Mouse (Mus musculus) liver, embryonic 13.5 days (tissue): ENCODE results near the gene Susd6. TPM values are rescaled to one million over a fixed set of nuclear protein-coding genes. Genes with fewer than 3 reads are reported as not detected.

ENCODE experiments used
- ATAC-seq: fragments of 200-750 bp; cut with Nextera tagmentation; 2 replicates; pipeline ENCODE4 v1.8.0; 2017; ENCODE audit warnings: low read depth, mild to moderate bottlenecking, moderate number of reproducible peaks, moderate library complexity
- DNase-seq: peaks from one replicate; pipeline ENCODE4 v3.0.0; 2022
- H3K27ac ChIP-seq: fragments of 300-500 bp; sonication (generic); 2 replicates; pipeline ENCODE4 v1.5.1; 2015; ENCODE audit warnings: moderate library complexity, mild to moderate bottlenecking, inconsistent platforms
- H3K27me3 ChIP-seq: fragments of 300-500 bp; sonication (generic); 2 replicates; pipeline ENCODE4 v1.6.1; 2015; ENCODE audit warnings: mild to moderate bottlenecking, inconsistent platforms
- H3K36me3 ChIP-seq: fragments of 300-500 bp; sonication (generic); 2 replicates; pipeline ENCODE4 v1.6.1; 2015; ENCODE audit warnings: mild to moderate bottlenecking, inconsistent platforms
- H3K4me1 ChIP-seq: fragments of 300-500 bp; sonication (generic); replicated peaks from 2 replicates; pipeline ENCODE4 v1.6.1; 2015; ENCODE audit warnings: inconsistent platforms
- H3K4me2 ChIP-seq: fragments of 300-500 bp; sonication (generic); 2 replicates; pipeline ENCODE4 v1.6.1; 2015; ENCODE audit warnings: inconsistent platforms, mild to moderate bottlenecking, moderate library complexity
- H3K4me3 ChIP-seq: fragments of 300-500 bp; sonication (generic); replicated peaks from 2 replicates; pipeline ENCODE4 v1.5.1; 2015; ENCODE audit warnings: mild to moderate bottlenecking, inconsistent platforms
- H3K9ac ChIP-seq: fragments of 300-500 bp; sonication (generic); 2 replicates; pipeline ENCODE4 v1.6.1; 2015; ENCODE audit warnings: mild to moderate bottlenecking, inconsistent platforms
- H3K9me3 ChIP-seq: fragments of 300-500 bp; sonication (generic); replicated peaks from 2 replicates; pipeline ENCODE4 v1.6.1; 2016; ENCODE audit warnings: inconsistent platforms
- WGBS: fragments of 180-500 bp; shearing (Covaris S2); methylation state at CpG from one replicate; pipeline ENCODE4 v1.1.7; 2015; ENCODE audit not compliant: insufficient replicate concordance; 5-methylcytosine and 5-hydroxymethylcytosine counted together
- polyA plus RNA-seq: library from polyadenylated mRNA; unstranded; fragments of >200 nt; fragmentation: Nextera tagmentation; extraction: Ambion mirVana; gene quantifications from 2 replicates; pipeline ENCODE4 v1.2.1, GENCODE M21; 2015

The Susd6 gene
- polyA plus RNA-seq, 1 experiment from 2014 or later, result 9.4 TPM

DNA sequence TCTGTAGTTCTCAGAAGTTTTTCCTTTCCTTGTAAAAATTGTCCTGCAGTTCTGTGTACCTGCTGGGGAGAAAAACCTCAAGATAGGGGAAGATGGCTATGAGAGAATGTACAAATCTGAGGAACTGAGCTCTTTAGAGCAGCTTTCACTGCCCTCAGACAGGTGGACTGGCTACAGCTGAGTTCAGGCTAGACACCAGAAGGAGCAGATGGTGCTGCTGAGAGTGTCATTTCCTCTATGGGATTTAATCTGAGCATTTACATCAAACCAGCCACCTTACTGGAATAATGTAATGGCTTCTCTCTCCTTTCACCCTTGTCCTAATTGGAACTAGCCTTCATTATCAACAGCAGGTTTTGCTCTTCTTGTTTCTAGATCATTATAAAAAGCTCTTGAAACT, 8.0 kb downstream of the Susd6 start:
- H3K4me3 ChIP-seq, result no peak overlapping the region
- no peak overlapping the region for H3K27ac ChIP-seq
- H3K9me3 ChIP-seq, result no peaks in the 10 kb centered on the region
- H3K9ac ChIP-seq, result no peak overlapping the region
- no peak overlapping the region for H3K4me2 ChIP-seq
- H3K36me3 ChIP-seq, result peaks cover 8% of the 10 kb centered on the region
- H3K27me3 ChIP-seq, result no peaks in the 10 kb centered on the region
- DNase-seq (no peak), ATAC-seq (no peak)
- peaks cover 63% of the 10 kb centered on the region for H3K4me1 ChIP-seq

DNA sequence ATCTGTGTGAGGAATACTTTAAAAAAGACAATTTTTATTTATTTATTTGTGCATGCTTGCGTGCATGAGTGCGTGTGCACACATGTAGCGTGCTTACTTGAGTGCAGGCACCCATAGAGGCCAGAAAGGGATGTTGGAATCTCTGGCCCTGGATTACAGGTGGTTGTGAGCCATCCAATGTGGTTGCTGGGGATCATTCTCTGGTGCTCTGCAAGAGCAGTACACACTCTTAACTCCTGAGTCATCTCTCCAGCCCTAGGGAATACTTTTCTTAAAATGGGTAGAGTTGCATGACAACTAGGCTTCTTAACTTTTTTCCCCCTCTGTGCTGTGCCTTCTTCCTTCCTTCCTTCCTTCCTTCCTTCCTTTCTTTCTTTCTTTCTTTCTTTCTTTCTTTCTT, 9.8 kb downstream of the Susd6 start:
- Histone ChIP-seq H3K9me3 (no peaks in the 10 kb centered on the region), H3K4me2 (no peak overlapping the region), H3K9ac (no peak overlapping the region), H3K4me3 (no peak overlapping the region), H3K4me1 (peaks cover 63% of the 10 kb centered on the region), H3K27ac (peak overlapping the region; percentile 20; the same call in 1 of the 2 replicates), H3K27me3 (no peaks in the 10 kb centered on the region), H3K36me3 (peaks cover 4% of the 10 kb centered on the region)
- ATAC-seq (no peak), DNase-seq (no peak)
- WGBS, result 93% methylated on average over 3 of the region's 3 CpGs

DNA sequence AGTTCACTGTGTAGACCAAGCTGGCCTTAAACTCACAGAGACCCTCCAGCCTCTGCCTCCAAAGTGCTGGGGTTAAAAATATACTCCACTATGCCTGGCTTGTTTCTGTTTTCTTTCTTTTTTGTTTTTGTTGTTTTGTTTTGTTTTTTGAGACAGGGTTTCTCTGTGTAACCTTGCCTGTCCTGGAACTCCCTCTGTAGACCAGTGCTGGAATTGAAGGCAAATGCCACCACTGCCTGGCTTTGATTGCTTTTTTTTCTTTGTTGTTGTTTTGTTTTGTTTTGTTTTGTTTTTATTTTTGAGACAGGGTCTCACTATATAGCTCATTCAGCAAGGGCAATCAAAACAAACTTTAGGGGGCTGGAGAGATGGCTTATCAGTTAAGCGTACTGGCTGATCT, 11.1 kb downstream of the Susd6 start:
- Histone ChIP-seq H3K9me3 (no peaks in the 10 kb centered on the region), H3K27me3 (no peaks in the 10 kb centered on the region), H3K9ac (no peak overlapping the region), H3K4me1 (peaks cover 63% of the 10 kb centered on the region), H3K36me3 (no peaks in the 10 kb centered on the region; the same call in 1 of the 2 replicates), H3K27ac (no peak overlapping the region), H3K4me2 (no peak overlapping the region), H3K4me3 (no peak overlapping the region)
- ATAC-seq, result no peak
- WGBS, result 83% methylated on average over 1 of the region's 1 CpGs
- no peak for DNase-seq

DNA sequence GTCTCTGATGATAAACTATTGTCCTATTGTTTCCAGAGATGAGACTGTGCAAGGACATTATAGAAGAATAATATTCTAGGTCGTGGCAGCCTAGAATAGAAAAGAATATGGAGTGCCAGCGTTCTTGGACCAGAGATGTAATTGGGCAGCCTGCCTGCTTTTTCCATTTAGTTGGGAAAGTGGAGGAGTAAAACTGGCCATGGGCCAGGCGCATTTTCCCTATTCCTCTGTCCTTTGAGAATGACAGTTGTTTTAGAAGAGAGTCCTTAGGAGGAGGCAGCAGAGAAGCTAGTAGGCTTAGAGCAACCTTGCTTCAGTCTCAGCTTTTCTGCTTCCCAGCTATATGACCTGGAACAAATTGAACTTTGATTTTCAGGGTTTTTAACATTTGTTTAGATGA, 13.6 kb downstream of the Susd6 start:
- no peak overlapping the region for H3K9ac ChIP-seq
- no peak overlapping the region for H3K4me3 ChIP-seq
- no peaks in the 10 kb centered on the region; the same call in 1 of the 2 replicates for H3K36me3 ChIP-seq
- H3K4me1 ChIP-seq, result peaks cover 72% of the 10 kb centered on the region
- 64% methylated on average over 3 of the region's 3 CpGs for WGBS
- ATAC-seq, result no peak
- no peak for DNase-seq
- H3K9me3 ChIP-seq, result no peaks in the 10 kb centered on the region
- H3K4me2 ChIP-seq, result no peak overlapping the region
- no peaks in the 10 kb centered on the region for H3K27me3 ChIP-seq
- H3K27ac ChIP-seq, result 0 out of 2 replicates have a peak overlapping the region, but pooled peaks have one; percentile 1

DNA sequence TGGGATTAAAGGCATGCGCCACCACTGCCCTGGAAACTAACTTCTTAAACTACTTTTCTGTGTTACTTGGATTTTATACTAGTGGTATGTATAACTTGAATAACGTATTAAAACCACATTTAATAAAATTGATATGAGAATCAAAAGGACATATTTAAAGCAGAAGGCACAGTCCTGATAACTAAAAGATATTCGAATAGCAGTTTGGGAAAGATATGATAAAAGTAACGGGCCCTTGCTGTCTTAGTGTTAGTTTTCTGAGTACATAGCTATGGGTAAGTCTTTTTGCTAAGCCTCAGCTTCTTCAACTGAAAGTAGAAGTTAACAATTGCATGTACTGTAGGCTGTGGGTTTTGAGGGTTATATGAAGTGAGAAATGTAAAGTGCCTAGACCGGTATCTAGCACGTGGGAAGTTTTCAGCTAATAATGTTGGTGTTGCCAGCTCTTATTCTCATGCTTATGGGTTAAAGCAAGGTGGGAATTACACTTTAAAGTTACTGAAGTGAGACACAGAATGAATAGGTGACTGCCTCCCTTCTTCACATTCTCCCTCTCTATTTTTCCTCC, 14.6 kb downstream of the Susd6 start:
- ATAC-seq (0 out of 2 replicates have a peak, but pooled peaks have one; percentile 30), DNase-seq (no peak)
- no peaks in the 10 kb centered on the region; the same call in 1 of the 2 replicates for H3K36me3 ChIP-seq
- peaks cover 75% of the 10 kb centered on the region for H3K4me1 ChIP-seq
- no peak overlapping the region for H3K4me3 ChIP-seq
- no peaks in the 10 kb centered on the region for H3K27me3 ChIP-seq
- no peak overlapping the region for H3K9ac ChIP-seq
- 44% methylated on average over 6 of the region's 6 CpGs for WGBS
- no peaks in the 10 kb centered on the region for H3K9me3 ChIP-seq
- no peak overlapping the region for H3K4me2 ChIP-seq
- peak overlapping the region; percentile 25; the same call in 1 of the 2 replicates for H3K27ac ChIP-seq

DNA sequence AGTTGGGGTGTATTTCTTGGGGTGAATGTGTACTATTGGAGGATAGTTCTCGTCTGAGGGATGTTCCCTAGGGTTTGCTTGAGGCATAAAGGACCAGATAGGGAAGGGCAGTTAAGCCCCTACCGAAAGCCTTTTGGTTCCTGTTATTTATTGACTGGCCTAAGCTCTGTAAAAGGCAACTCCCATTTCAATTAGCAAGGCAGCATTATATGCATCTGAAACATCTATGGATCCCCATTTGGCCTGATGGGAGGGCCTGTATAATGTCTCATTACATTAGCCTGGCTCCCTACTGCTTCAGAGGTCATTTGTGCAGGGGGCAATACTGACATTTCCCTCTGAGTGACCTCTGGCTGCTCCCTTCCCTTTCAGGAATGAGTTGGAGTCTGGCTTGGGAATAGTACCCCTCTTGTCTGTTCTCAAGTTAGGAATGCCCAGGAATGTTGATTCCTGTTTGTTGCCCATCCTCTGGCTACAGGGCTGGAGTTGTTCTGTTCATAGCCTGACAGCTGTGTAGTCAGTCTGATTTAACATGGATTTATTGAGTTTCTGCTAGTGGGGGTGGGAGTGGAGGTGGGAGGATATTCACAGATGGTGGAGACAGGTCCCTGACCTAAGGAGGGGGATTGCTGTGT, 17.3 kb downstream of the Susd6 start:
- no peak overlapping the region for H3K4me3 ChIP-seq
- H3K27me3 ChIP-seq, result no peaks in the 10 kb centered on the region
- no peak overlapping the region for H3K27ac ChIP-seq
- no peaks in the 10 kb centered on the region for H3K9me3 ChIP-seq
- H3K9ac ChIP-seq, result no peak overlapping the region
- peaks cover 87% of the 10 kb centered on the region for H3K4me1 ChIP-seq
- ATAC-seq, result no peak
- no peak overlapping the region for H3K4me2 ChIP-seq
- WGBS, result 67% methylated on average over 2 of the region's 2 CpGs
- DNase-seq, result no peak
- H3K36me3 ChIP-seq, result no peaks in the 10 kb centered on the region

DNA sequence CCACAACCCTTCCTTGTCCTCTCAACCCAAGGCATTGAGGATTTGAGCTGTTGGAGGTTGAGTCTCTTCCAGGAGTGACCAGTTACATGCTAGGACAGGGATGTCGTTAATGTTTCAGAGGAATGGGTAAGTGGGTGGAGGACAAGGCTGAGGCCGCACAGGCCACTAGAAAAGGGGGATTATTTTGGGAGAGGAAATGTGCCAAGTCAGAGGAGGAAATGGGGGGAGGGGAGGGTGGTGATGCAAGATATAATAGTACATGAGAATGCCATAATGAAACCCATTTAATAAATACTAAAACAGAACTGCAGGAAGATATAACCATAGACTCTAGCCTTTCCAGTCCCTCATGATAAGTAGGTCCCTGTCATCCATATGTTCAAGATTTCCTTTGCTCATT, 19.7 kb downstream of the Susd6 start:
- no peaks in the 10 kb centered on the region for H3K27me3 ChIP-seq
- no peak for DNase-seq
- H3K9ac ChIP-seq, result no peak overlapping the region
- H3K27ac ChIP-seq, result no peak overlapping the region
- H3K4me1 ChIP-seq, result peaks cover 88% of the 10 kb centered on the region
- H3K4me3 ChIP-seq, result no peak overlapping the region
- WGBS, result 33% methylated on average over 2 of the region's 2 CpGs
- H3K36me3 ChIP-seq, result no peaks in the 10 kb centered on the region
- no peaks in the 10 kb centered on the region for H3K9me3 ChIP-seq
- ATAC-seq, result no peak
- H3K4me2 ChIP-seq, result no peak overlapping the region

DNA sequence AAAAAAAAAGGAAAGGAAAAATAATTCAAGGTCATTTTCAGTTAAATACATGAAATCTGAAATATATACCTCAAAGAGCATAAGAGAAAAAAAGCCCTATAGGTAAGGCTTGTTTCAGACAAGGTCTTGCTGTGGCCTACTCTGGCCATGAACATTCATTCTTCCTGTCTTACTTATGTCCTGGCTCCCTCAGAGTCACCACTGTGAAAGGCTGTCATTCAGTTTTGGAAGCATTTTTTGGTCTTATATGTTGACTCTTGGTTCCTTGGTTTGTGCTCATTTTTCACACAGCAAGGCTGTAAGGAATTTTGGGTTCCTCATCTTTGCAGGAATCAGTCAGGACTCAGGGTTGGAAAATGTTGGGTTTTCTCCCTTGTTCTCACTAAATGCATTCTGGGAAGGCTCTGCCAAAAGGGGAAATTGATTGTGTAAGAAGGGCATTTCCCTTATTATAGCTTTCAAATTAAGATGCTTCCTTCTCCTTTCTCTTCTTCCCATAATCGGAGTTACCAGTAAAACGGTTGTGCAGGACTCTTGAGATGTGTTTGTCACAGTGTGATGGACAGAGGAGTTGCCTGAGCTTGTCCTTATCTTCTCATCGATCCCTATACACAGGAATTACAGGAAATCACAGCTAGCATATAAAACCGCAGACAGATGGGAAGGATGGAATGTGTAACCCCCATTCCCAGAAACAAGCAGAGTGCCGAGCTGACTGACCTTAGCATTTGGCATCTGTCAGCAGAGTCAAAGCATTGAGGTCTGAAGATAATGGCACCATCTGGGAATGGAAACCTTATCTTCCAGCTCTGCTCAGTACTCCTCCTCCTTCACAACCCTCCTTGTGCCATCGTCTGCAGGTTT, 21.6 kb downstream of the Susd6 start:
- Histone ChIP-seq H3K9ac (peak overlapping the region; percentile 49), H3K4me2 (peak overlapping the region; percentile 47), H3K27ac (peak overlapping the region; percentile 73), H3K9me3 (no peaks in the 10 kb centered on the region), H3K4me3 (0 out of 2 replicates have a peak overlapping the region, but pooled peaks have one; percentile 0), H3K4me1 (peaks cover 90% of the 10 kb centered on the region), H3K27me3 (no peaks in the 10 kb centered on the region), H3K36me3 (no peaks in the 10 kb centered on the region)
- ATAC-seq (peak; percentile 67), DNase-seq (peak; percentile 48)
- 9% methylated on average over 6 of the region's 6 CpGs for WGBS

DNA sequence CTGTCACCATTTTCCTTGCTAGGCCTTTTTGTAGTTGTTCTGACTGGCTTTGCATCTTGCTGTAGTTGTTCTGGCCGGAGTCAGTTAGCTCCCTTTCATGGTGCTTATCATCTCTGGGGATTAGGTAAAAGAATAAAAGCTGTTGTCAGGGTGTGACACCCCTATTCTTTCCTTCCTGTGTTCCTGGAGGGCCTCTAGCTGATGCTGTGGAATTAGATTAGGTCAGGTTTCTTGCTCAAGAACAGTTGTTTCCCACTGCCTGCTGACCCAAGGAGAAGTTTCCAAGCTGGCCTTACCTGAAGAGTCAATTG, 22.2 kb downstream of the Susd6 start:
- ATAC-seq (peak; percentile 13; the same call in 1 of the 2 replicates), DNase-seq (no peak)
- H3K27me3 ChIP-seq, result no peaks in the 10 kb centered on the region
- 17% methylated on average over 1 of the region's 1 CpGs for WGBS
- H3K4me2 ChIP-seq, result peak overlapping the region; percentile 47
- no peaks in the 10 kb centered on the region for H3K36me3 ChIP-seq
- no peaks in the 10 kb centered on the region for H3K9me3 ChIP-seq
- peak overlapping the region; percentile 49 for H3K9ac ChIP-seq
- peaks cover 90% of the 10 kb centered on the region for H3K4me1 ChIP-seq
- 0 out of 2 replicates have a peak overlapping the region, but pooled peaks have one; percentile 0 for H3K4me3 ChIP-seq
- H3K27ac ChIP-seq, result peak overlapping the region; percentile 73

DNA sequence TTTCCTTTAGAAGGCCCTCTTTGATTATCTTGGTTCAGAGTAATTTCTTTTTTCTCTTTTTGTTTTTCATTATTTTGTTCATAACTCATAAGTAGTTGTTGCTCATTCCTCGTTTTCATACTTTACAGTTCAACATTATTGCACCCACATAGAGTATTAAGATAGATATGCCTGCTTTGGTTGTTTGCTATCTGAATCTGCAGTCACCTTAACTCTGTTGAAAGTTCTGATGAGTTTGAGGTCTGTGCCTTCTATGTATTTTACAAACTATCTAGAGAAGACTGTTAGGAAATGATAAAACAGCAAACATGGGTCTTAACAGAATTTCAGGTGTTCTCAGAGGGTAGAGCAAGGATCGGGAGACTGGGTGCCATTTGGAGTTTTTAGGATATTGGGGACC, 23.1 kb downstream of the Susd6 start:
- H3K27ac ChIP-seq, result peak overlapping the region; percentile 90
- peaks cover 96% of the 10 kb centered on the region for H3K4me1 ChIP-seq
- no peaks in the 10 kb centered on the region for H3K27me3 ChIP-seq
- H3K36me3 ChIP-seq, result no peaks in the 10 kb centered on the region
- H3K9me3 ChIP-seq, result no peaks in the 10 kb centered on the region
- DNase-seq (no peak), ATAC-seq (peak; percentile 26; the same call in 1 of the 2 replicates)
- 19% methylated on average over 2 of the region's 2 CpGs for WGBS
- no peak overlapping the region for H3K4me3 ChIP-seq
- peak overlapping the region; percentile 46 for H3K4me2 ChIP-seq
- H3K9ac ChIP-seq, result peak overlapping the region; percentile 54

DNA sequence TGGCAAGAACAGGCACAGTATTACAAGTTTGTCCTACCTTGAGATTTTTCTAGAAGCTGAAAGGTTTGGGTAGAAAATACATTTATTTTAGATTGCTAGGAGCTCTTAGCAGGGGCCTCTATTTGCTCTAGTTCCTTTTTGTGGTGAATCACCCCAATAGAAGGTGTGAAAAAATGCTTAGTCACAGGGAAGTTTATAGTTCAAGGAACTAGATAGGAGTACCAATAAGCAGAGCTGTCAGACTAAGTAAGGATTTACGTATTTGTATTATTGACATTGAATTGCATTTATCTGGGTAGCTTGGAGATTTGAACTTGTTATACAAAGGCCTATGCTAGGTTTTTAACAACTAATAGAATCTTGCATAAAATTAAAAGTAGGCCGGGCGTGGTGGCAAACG, 23.6 kb downstream of the Susd6 start:
- peak overlapping the region; percentile 54 for H3K9ac ChIP-seq
- ATAC-seq (peak; percentile 72), DNase-seq (no peak)
- H3K36me3 ChIP-seq, result no peaks in the 10 kb centered on the region
- H3K4me3 ChIP-seq, result no peak overlapping the region
- H3K27ac ChIP-seq, result peak overlapping the region; percentile 90
- H3K4me2 ChIP-seq, result peak overlapping the region; percentile 46
- no peaks in the 10 kb centered on the region for H3K9me3 ChIP-seq
- 54% methylated on average over 4 of the region's 4 CpGs for WGBS
- peaks cover 98% of the 10 kb centered on the region for H3K4me1 ChIP-seq
- H3K27me3 ChIP-seq, result no peaks in the 10 kb centered on the region
